Mouse (Mus musculus) T-helper 1 cell (primary cell): ENCODE measurements around the gene Hexdc.

Source experiments
- in situ Hi-C: fragments of 300-600 bp; cut with MboI, MseI; formaldehyde crosslinking; loops from one replicate; pipeline ENCODE4 v1.15.1; 2025; ENCODE audit warnings: high pct_unique_total_duplicates

Hexdc gene

GRCm38 (mm10) chr11:121228129-121229017, 24.1 kb downstream of the Hexdc start:
- in situ Hi-C loops, result no loop called here

DNA sequence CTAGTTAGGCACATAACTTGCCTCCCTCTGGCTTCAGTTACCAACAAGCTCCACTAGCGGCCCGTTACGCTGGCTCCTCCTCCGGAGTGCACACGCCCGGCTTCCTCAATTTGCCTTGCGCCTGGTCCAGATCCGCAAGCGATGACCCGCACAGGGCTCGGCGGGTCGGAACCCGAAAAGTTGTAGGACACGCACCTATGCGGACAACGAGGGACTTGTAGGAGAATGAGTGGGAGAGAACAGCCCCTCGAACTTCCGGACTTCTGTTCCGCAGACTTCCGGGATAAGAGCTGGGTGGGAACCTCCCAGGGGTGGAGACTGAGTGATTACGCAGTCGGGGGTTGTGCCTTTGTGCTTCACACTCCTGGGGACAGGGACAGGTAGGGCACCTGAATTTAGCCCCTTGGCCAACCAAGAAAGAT, 24.8 kb downstream of the Hexdc start, which contains the start of gene Cybc1:
Gene Cybc1 (minus strand): TSS at position 305 of the 422 bp plus-strand sequence.
- in situ Hi-C loops, result no loop called here

GRCm38 (mm10) chr11:121231191-121231590, 27.0 kb downstream of the Hexdc start:
- in situ Hi-C loops, result no loop called here

- in situ Hi-C loops, result no loop called here
Measured at GRCm38 (mm10) chr11:121231628-121232291, 27.5 kb downstream of the Hexdc start.

DNA sequence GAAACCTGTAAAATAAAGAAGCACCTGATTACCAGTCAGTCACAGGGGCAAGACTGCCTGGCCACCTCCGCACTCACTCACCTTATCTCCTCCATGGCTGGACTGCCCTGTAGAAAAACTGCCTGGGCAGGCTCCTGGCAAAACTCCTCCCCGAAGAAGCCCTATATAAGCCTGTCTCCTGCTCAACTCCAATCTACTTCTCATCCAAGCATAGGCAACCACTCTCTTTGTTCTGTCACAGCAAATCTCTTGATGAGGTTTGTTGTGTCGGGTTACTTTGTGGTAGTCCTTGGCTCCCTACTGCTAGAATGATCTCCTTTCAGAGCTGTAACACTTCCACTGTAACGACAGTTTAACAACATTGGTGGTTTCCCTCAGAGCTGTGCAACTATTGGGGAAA, 28.5 kb downstream of the Hexdc start:
- in situ Hi-C loops, result no loop called here

GRCm38 (mm10) chr11:121235475-121236238, 31.4 kb downstream of the Hexdc start:
- in situ Hi-C loops, result no loop called here

GRCm38 (mm10) chr11:121236564-121237344, 32.5 kb downstream of the Hexdc start, which contains the start of gene Narf:
TSS of gene Narf (plus strand) at chr11:121237253.
- in situ Hi-C loops, result no loop called here

GRCm38 (mm10) chr11:121237345-121238128, 33.3 kb downstream of the Hexdc start:
- in situ Hi-C loops, result no loop called here

GRCm38 (mm10) chr11:121239669-121240068, 35.4 kb downstream of the Hexdc start:
- in situ Hi-C loops, result no loop called here

GRCm38 (mm10) chr11:121250196-121250595, 46.0 kb downstream of the Hexdc start:
- in situ Hi-C loops, result no loop called here

GRCm38 (mm10) chr11:121259160-121260100, 55.2 kb downstream of the Hexdc start, which contains the start of gene Foxk2:
TSS of gene Foxk2 (plus strand) at chr11:121259990.
- in situ Hi-C loops, result no loop called here

DNA sequence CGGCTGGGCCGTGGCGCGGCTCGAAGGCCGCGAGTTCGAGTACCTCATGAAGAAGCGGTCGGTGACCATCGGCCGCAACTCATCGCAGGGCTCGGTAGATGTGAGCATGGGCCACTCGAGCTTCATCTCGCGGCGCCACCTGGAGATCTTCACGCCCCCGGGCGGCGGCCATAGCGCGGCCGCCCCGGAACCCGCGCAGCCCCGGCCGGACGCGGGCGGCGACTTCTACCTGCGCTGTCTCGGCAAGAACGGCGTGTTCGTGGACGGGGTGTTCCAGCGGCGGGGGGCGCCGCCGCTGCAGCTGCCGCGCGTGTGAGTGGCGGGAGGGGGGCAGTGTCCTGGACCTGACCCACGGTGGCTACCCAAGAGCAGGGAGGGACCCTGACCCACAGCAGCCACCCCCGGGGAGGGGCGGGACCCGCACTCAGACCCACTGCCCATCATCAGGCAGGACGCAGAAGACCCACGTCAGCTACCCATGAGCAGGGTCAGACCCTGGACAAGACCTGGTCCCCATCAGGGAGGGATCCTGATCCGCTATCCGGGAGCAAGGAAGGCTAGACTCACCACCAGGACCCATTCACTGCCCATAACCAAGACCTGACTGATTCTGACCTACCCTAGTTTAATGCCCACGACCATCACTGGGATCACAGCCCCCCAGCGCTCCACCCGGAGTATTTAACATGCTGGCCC, 56.1 kb downstream of the Hexdc start:
- in situ Hi-C loops, result no loop called here

DNA sequence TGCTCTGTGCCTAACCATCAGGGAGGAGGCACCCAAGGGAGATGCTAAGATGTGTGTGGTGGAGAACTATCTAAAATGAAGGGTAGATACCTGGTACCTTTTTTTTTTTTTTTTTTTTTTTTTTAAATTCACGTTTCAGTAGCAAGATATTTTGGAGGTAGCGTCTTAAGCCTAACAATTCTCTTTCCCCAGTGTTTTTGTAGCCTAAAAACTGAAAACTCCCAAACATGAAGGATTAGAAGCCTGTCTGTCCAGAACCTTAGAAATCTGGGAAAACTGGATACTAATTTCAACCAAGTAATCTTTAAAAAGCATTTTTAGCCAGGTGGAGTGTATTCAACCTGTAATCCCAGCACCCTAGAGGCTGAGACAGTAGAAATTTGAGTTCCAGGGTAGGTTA, 56.8 kb downstream of the Hexdc start:
- in situ Hi-C loops, result no loop called here
